Mouse (Mus musculus) liver, embryonic 16.5 days (tissue): ENCODE measurements around the gene Olfr320. TPM values are rescaled to one million over a fixed set of nuclear protein-coding genes. Genes with fewer than 3 reads are reported as not detected.
"Not testable (repeated sequence)": the region's sequence is repeated elsewhere in the genome, so short reads cannot be mapped to it uniquely, and the experiment has no call there.

Experiments used
- ATAC-seq: fragments of 200-750 bp; cut with Nextera tagmentation; 2 replicates; pipeline ENCODE4 v1.8.0; 2017; ENCODE audit warnings: low read depth, mild to moderate bottlenecking, moderate number of reproducible peaks, moderate library complexity
- H3K27ac ChIP-seq: fragments of 300-500 bp; sonication (generic); 2 replicates; pipeline ENCODE4 v1.5.1; 2014; ENCODE audit warnings: mild to moderate bottlenecking, low read length
- H3K27me3 ChIP-seq: fragments of 300-500 bp; sonication (generic); 2 replicates; pipeline ENCODE4 v1.6.1; 2014; ENCODE audit warnings: low read depth, low read length, mixed read lengths; ENCODE audit not compliant: control insufficient read depth, insufficient read depth
- H3K36me3 ChIP-seq: fragments of 300-500 bp; sonication (generic); 2 replicates; pipeline ENCODE4 v1.6.1; 2014; ENCODE audit warnings: mild to moderate bottlenecking; ENCODE audit not compliant: control insufficient read depth, insufficient read depth
- H3K4me1 ChIP-seq: fragments of 300-500 bp; sonication (generic); 2 replicates; pipeline ENCODE4 v1.6.1; 2014; ENCODE audit warnings: low read depth, low read length, mixed read lengths; ENCODE audit not compliant: control insufficient read depth
- H3K4me2 ChIP-seq: fragments of 300-500 bp; sonication (generic); 2 replicates; pipeline ENCODE4 v1.6.1; 2014; ENCODE audit warnings: low read depth, low read length, mixed read lengths
- H3K4me3 ChIP-seq: fragments of 300-500 bp; sonication (generic); 2 replicates; pipeline ENCODE4 v1.5.1; 2014; ENCODE audit warnings: low read depth, mild to moderate bottlenecking, low read length
- H3K9ac ChIP-seq: fragments of 300-500 bp; sonication (generic); 2 replicates; pipeline ENCODE4 v1.6.1; 2014; ENCODE audit warnings: low read depth, low read length
- H3K9me3 ChIP-seq: fragments of 300-500 bp; sonication (generic); replicated peaks from 2 replicates; pipeline ENCODE4 v1.6.1; 2016; ENCODE audit warnings: low read length; ENCODE audit not compliant: control insufficient read depth
- WGBS: fragments of 180-500 bp; shearing (Covaris S2); extraction: QIAGEN DNeasy Blood & Tissue Kit; methylation state at CpG from one replicate; pipeline ENCODE4 v1.1.7; 2014; ENCODE audit not compliant: insufficient replicate concordance; 5-methylcytosine and 5-hydroxymethylcytosine counted together
- polyA plus RNA-seq: library from polyadenylated mRNA; unstranded; fragments of >200 nt; fragmentation: Nextera tagmentation; extraction: Ambion mirVana; gene quantifications from 2 replicates; pipeline ENCODE4 v1.2.1, GENCODE M21; 2015

Olfr320 gene
- polyA plus RNA-seq, 1 experiment from 2014 or later: not detected

- H3K9me3 ChIP-seq, H3K4me1 ChIP-seq, ATAC-seq, H3K27me3 ChIP-seq, H3K4me3 ChIP-seq, H3K4me2 ChIP-seq, H3K9ac ChIP-seq, H3K36me3 ChIP-seq, H3K27ac ChIP-seq: not testable (repeated sequence)
- WGBS: 55% methylated on average over 6 of the region's 6 CpGs
These were observed 47.2 kb downstream of the Olfr320 start for GRCm38 (mm10) chr11:58727896-58728650.

GRCm38 (mm10) chr11:58733372-58733771 lies 52.5 kb downstream of the Olfr320 start:
- Histone ChIP-seq H3K9ac (no peak overlapping the region), H3K27ac (no peak overlapping the region), H3K4me2 (no peak overlapping the region), H3K4me3 (no peak overlapping the region), H3K4me1 (no peaks in the 10 kb centered on the region), H3K27me3 (no peaks in the 10 kb centered on the region), H3K9me3 (no peaks in the 10 kb centered on the region), H3K36me3 (no peaks in the 10 kb centered on the region)
- no peak for ATAC-seq
- 50% methylated on average over 3 of the region's 3 CpGs for WGBS

Other genes with a start within 250 kb of the Olfr320 start
- gene Gm12253, start 248.5 kb upstream of the Olfr320 start, polyA plus RNA-seq: not detected in 2 replicates
- not detected in 2 replicates for gene Lypd9, start 228.2 kb upstream of the Olfr320 start, polyA plus RNA-seq
- not detected in 2 replicates for gene Olfr30, start 218.8 kb upstream of the Olfr320 start, polyA plus RNA-seq
- gene Olfr332, start 188.5 kb upstream of the Olfr320 start, polyA plus RNA-seq: not detected in 2 replicates
- gene Olfr331, start 178.5 kb upstream of the Olfr320 start, polyA plus RNA-seq: not detected in 2 replicates
- gene Olfr330, start 146.3 kb upstream of the Olfr320 start, polyA plus RNA-seq: not detected in 2 replicates
- not detected in 2 replicates for gene Olfr329-ps, start 134.7 kb upstream of the Olfr320 start, polyA plus RNA-seq
- gene Olfr328, start 125.5 kb upstream of the Olfr320 start, polyA plus RNA-seq: not detected in 2 replicates
- gene Olfr224, start 110.5 kb upstream of the Olfr320 start, polyA plus RNA-seq: not detected in 2 replicates
- not detected in 2 replicates for gene Olfr325, start 103.4 kb upstream of the Olfr320 start, polyA plus RNA-seq
- not detected in 2 replicates for gene Olfr324, start 86.0 kb upstream of the Olfr320 start, polyA plus RNA-seq
- gene 2210407C18Rik, start 65.0 kb upstream of the Olfr320 start, polyA plus RNA-seq: not detected in 2 replicates
- gene Olfr323, start 50.6 kb upstream of the Olfr320 start, polyA plus RNA-seq: not detected in 2 replicates
- 12.7 and 15.7 TPM in 2 replicates for gene Trim58, start 40.6 kb upstream of the Olfr320 start, polyA plus RNA-seq
- 0.08 TPM in 1 of 2 replicates, not detected in the other for gene Olfr322, start 22.3 kb upstream of the Olfr320 start, polyA plus RNA-seq
- gene Olfr319, start 18.1 kb downstream of the Olfr320 start, polyA plus RNA-seq: not detected in 2 replicates
- gene Olfr318, start 42.9 kb downstream of the Olfr320 start, polyA plus RNA-seq: not detected in 2 replicates
- not detected in 2 replicates for gene Olfr317, start 58.1 kb downstream of the Olfr320 start, polyA plus RNA-seq
- not detected in 2 replicates for gene Olfr316, start 71.6 kb downstream of the Olfr320 start, polyA plus RNA-seq
- not detected in 2 replicates for gene Olfr315, start 92.1 kb downstream of the Olfr320 start, polyA plus RNA-seq
- gene Olfr314, start 101.9 kb downstream of the Olfr320 start, polyA plus RNA-seq: not detected in 2 replicates
- gene Fam183b, start 120.9 kb downstream of the Olfr320 start, polyA plus RNA-seq: 0.17 TPM in 1 of 2 replicates, not detected in the other
- gene Olfr313, start 133.9 kb downstream of the Olfr320 start, polyA plus RNA-seq: not detected in 2 replicates
- not detected in 2 replicates for gene Olfr312, start 148.1 kb downstream of the Olfr320 start, polyA plus RNA-seq
- not detected in 2 replicates for gene Olfr311, start 158.2 kb downstream of the Olfr320 start, polyA plus RNA-seq
- gene Gm12258, start 166.1 kb downstream of the Olfr320 start, polyA plus RNA-seq: 1.5 and 2.3 TPM in 2 replicates
- 2.2 and 2.3 TPM in 2 replicates for gene 2810021J22Rik, start 186.1 kb downstream of the Olfr320 start, polyA plus RNA-seq
- gene Zfp39, start 223.1 kb downstream of the Olfr320 start, polyA plus RNA-seq: 4.2 and 5.6 TPM in 2 replicates
- gene Btnl10, start 236.8 kb downstream of the Olfr320 start, polyA plus RNA-seq: 14.1 and 14.3 TPM in 2 replicates